Mouse (Mus musculus): ENCODE data around the gene Melk.

DNA sequence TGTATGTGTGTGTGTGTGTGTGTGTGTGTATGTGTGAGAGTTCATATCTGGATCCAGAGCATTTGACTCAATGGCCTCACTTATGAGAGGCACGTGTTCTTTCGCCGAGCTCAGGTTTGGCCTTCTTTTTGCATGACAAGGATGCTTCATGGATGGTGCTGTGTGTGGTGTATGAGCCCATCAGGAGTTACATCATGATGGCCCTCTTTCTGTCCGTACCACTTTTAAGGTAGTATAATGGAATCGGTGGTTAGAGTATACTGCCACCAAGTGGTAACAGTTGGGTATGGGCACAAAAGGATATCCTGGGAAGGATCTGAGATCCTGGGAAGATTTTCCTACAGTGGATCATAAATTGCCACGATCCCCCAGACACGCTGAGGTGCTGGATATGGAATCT is 8.1 kb upstream of the Melk start:
- TF ChIP-seq CTCF (IDR thresholded peaks at IDR 0.05; ENCODE audit: low read depth, low read length): no peak
- no peak for TF ChIP-seq EP300 (IDR thresholded peaks at IDR 0.05; ENCODE audit: insufficient read depth, low read depth, low read length)
